Mouse (Mus musculus) liver, embryonic 13.5 days (tissue): ENCODE measurements around the gene Oas2. TPM values are rescaled to one million over a fixed set of nuclear protein-coding genes. Genes with fewer than 3 reads are reported as not detected.

Source experiments
- ATAC-seq: fragments of 200-750 bp; cut with Nextera tagmentation; 2 replicates; pipeline ENCODE4 v1.8.0; 2017; ENCODE audit warnings: low read depth, mild to moderate bottlenecking, moderate number of reproducible peaks, moderate library complexity
- DNase-seq: peaks from one replicate; pipeline ENCODE4 v3.0.0; 2022
- H3K27ac ChIP-seq: fragments of 300-500 bp; sonication (generic); 2 replicates; pipeline ENCODE4 v1.5.1; 2015; ENCODE audit warnings: moderate library complexity, mild to moderate bottlenecking, inconsistent platforms
- H3K27me3 ChIP-seq: fragments of 300-500 bp; sonication (generic); 2 replicates; pipeline ENCODE4 v1.6.1; 2015; ENCODE audit warnings: mild to moderate bottlenecking, inconsistent platforms
- H3K36me3 ChIP-seq: fragments of 300-500 bp; sonication (generic); 2 replicates; pipeline ENCODE4 v1.6.1; 2015; ENCODE audit warnings: mild to moderate bottlenecking, inconsistent platforms
- H3K4me1 ChIP-seq: fragments of 300-500 bp; sonication (generic); replicated peaks from 2 replicates; pipeline ENCODE4 v1.6.1; 2015; ENCODE audit warnings: inconsistent platforms
- H3K4me2 ChIP-seq: fragments of 300-500 bp; sonication (generic); 2 replicates; pipeline ENCODE4 v1.6.1; 2015; ENCODE audit warnings: inconsistent platforms, mild to moderate bottlenecking, moderate library complexity
- H3K4me3 ChIP-seq: fragments of 300-500 bp; sonication (generic); replicated peaks from 2 replicates; pipeline ENCODE4 v1.5.1; 2015; ENCODE audit warnings: mild to moderate bottlenecking, inconsistent platforms
- H3K9ac ChIP-seq: fragments of 300-500 bp; sonication (generic); 2 replicates; pipeline ENCODE4 v1.6.1; 2015; ENCODE audit warnings: mild to moderate bottlenecking, inconsistent platforms
- H3K9me3 ChIP-seq: fragments of 300-500 bp; sonication (generic); replicated peaks from 2 replicates; pipeline ENCODE4 v1.6.1; 2016; ENCODE audit warnings: inconsistent platforms
- WGBS: fragments of 180-500 bp; shearing (Covaris S2); methylation state at CpG from one replicate; pipeline ENCODE4 v1.1.7; 2015; ENCODE audit not compliant: insufficient replicate concordance; 5-methylcytosine and 5-hydroxymethylcytosine counted together
- polyA plus RNA-seq: library from polyadenylated mRNA; unstranded; fragments of >200 nt; fragmentation: Nextera tagmentation; extraction: Ambion mirVana; gene quantifications from 2 replicates; pipeline ENCODE4 v1.2.1, GENCODE M21; 2015

The Oas2 gene
- polyA plus RNA-seq, 1 experiment from 2014 or later: 0.25 TPM

DNA sequence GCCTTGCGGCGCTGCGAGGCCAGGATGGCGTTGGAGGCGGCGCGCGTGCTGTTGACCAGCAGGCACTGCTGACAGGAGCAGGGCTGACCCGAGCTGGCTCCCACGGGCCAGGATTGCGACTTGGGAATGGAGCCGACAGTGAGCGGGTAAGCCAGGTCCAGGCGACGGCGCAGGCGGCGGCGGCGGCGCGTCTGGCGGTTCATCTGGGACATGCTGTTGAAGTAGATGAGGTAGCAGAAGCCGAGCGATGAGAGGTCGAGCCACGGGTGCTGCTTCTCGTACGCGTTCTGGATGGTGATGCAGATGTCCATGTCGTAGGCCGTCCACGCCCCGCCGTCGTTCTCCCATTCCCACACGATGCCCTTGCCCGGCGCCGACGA lies 55.0 kb downstream of the Oas2 start:
- no peaks in the 10 kb centered on the region for H3K4me1 ChIP-seq
- H3K9me3 ChIP-seq: no peaks in the 10 kb centered on the region
- peak overlapping the region; percentile 17; the same call in 1 of the 2 replicates for H3K4me2 ChIP-seq
- H3K27me3 ChIP-seq: peaks cover 72% of the 10 kb centered on the region
- H3K36me3 ChIP-seq: no peaks in the 10 kb centered on the region
- ATAC-seq: no peak
- DNase-seq: no peak
- H3K4me3 ChIP-seq: no peak overlapping the region
- H3K9ac ChIP-seq: no peak overlapping the region
- WGBS: 4% methylated on average over 41 of the region's 41 CpGs
- H3K27ac ChIP-seq: no peak overlapping the region

DNA sequence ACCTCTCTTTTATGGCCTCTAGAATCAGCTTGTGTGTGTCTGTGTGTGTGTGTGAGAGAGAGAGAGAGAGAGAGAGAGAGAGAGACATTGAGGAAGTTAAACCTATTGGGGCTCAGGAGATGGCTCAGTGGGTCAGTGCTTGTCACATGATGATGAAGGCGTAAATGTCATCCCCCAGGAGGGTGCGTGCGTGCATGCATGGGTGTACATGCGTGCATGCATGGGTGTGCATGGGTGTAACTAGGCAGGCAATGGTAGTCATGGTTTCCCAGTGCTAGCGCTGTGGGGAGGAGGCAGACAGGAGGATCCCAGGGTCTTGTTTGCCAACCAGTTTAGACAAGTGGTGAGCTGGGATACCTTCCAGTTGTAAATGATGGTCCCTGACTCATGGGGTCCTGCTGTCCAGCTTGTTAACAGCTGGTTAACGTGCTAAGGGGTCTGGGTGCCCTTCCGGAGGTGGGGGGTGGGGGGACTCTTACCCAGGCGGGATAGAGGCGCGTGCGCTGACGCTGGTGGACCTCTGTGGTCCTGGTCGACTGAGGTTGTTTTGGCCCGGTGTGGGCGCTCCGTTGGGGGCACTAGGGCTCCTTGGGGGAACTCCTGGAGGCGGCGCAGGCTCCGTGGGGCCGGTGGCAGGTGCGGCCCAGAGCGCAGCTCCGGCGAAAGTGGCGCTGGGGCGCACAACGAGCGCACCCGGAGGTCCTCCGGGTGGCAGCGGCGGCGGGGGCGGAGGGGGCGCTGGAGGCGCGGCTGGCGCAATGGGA lies 55.5 kb downstream of the Oas2 start:
- Histone ChIP-seq H3K4me2 (peak overlapping the region; percentile 17; the same call in 1 of the 2 replicates), H3K4me3 (no peak overlapping the region), H3K27ac (no peak overlapping the region), H3K27me3 (peaks cover 72% of the 10 kb centered on the region), H3K4me1 (no peaks in the 10 kb centered on the region), H3K9ac (no peak overlapping the region), H3K9me3 (no peaks in the 10 kb centered on the region), H3K36me3 (no peaks in the 10 kb centered on the region)
- 11% methylated on average over 38 of the region's 38 CpGs for WGBS
- ATAC-seq (no peak), DNase-seq (no peak)

- Histone ChIP-seq H3K9ac (no peak overlapping the region), H3K9me3 (no peaks in the 10 kb centered on the region), H3K4me1 (no peaks in the 10 kb centered on the region), H3K27me3 (peaks cover 60% of the 10 kb centered on the region), H3K27ac (no peak overlapping the region), H3K36me3 (no peaks in the 10 kb centered on the region), H3K4me3 (no peak overlapping the region), H3K4me2 (no peak overlapping the region)
- DNase-seq: no peak
- ATAC-seq: no peak
- 55% methylated on average over 19 of the region's 19 CpGs for WGBS
Observed at GRCm38 (mm10) chr5:120692034-120692433, 57.6 kb downstream of the Oas2 start.

DNA sequence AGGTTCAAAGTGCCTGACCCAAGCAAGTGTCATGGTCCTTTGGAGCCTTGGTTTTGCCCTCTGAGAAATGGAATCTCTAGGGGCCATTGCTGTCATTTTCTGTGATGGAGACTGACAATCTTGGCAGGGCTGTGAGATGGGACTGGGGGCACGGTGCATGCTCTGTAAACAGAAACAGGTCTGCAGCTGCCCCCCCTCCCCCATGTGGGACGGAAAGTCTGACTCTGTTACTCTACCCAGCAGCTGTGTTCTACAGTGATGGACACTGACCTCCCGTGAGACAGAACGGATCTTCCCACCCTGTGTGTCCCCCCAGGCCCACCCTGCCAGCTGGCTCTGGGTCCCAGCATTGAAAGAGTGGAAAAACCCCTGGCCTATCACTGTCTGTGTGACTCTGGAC lies 59.2 kb downstream of the Oas2 start:
- no peak overlapping the region for H3K27ac ChIP-seq
- no peak overlapping the region for H3K9ac ChIP-seq
- H3K4me3 ChIP-seq: no peak overlapping the region
- H3K9me3 ChIP-seq: no peaks in the 10 kb centered on the region
- ATAC-seq (no peak), DNase-seq (no peak)
- 0 out of 2 replicates have a peak, but pooled peaks cover 2% of the 10 kb centered on the region for H3K4me1 ChIP-seq
- WGBS: 43% methylated on average over 4 of the region's 4 CpGs
- peaks cover 52% of the 10 kb centered on the region for H3K27me3 ChIP-seq
- H3K36me3 ChIP-seq: no peaks in the 10 kb centered on the region
- H3K4me2 ChIP-seq: no peak overlapping the region

GRCm38 (mm10) chr5:120688434-120688833 lies 61.2 kb downstream of the Oas2 start:
- Histone ChIP-seq H3K36me3 (no peaks in the 10 kb centered on the region), H3K4me3 (no peak overlapping the region), H3K27ac (no peak overlapping the region), H3K4me2 (no peak overlapping the region), H3K4me1 (0 out of 2 replicates have a peak, but pooled peaks cover 2% of the 10 kb centered on the region), H3K27me3 (peaks cover 52% of the 10 kb centered on the region), H3K9me3 (no peaks in the 10 kb centered on the region), H3K9ac (no peak overlapping the region)
- ATAC-seq: no peak
- WGBS: 8% methylated on average over 4 of the region's 4 CpGs
- DNase-seq: no peak

DNA sequence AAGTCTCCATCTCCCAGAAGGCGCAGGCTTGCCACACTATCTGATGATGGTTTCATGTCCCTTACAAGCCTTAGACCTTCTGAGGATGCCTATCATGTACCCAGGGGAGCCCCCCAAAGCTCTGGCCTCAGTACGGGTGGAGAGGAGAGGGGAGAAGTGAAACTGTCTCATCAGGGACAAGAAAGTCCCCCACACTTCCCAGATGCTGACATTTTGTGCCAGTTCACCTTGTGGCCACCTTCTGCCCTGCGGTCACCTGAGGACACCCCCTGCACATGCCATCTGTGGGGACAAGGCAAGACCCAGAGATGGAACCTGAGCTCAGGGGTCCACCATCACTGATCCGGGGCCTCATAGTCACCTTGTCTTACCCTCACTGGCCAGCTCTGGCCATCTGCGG lies 61.8 kb downstream of the Oas2 start:
- H3K4me3 ChIP-seq: no peak overlapping the region
- ATAC-seq: no peak
- 0 out of 2 replicates have a peak, but pooled peaks cover 2% of the 10 kb centered on the region for H3K4me1 ChIP-seq
- H3K9me3 ChIP-seq: no peaks in the 10 kb centered on the region
- H3K27ac ChIP-seq: no peak overlapping the region
- 58% methylated on average over 5 of the region's 5 CpGs for WGBS
- peaks cover 52% of the 10 kb centered on the region for H3K27me3 ChIP-seq
- H3K36me3 ChIP-seq: no peaks in the 10 kb centered on the region
- H3K9ac ChIP-seq: no peak overlapping the region
- DNase-seq: no peak
- no peak overlapping the region for H3K4me2 ChIP-seq

DNA sequence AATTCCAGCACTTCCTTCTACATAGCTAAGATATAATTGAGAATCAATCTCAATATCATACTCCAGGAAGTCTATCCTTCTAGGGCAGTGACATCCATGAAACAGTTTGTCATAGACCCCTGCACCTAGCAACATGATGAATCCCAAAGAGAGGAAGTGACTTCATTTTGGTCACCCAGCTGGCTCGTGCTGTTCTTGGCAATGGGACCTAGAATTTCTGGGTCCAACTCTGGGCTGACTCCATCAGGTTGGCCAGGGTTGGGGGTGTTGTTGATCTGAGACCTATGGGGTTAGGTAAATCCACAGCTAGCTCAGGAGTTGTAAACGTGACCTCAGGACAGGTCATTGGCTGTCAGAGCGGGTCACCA lies 62.2 kb downstream of the Oas2 start:
- no peaks in the 10 kb centered on the region for H3K9me3 ChIP-seq
- no peak overlapping the region for H3K27ac ChIP-seq
- H3K4me2 ChIP-seq: no peak overlapping the region
- no peaks in the 10 kb centered on the region for H3K36me3 ChIP-seq
- DNase-seq (no peak), ATAC-seq (no peak)
- H3K4me1 ChIP-seq: 0 out of 2 replicates have a peak, but pooled peaks cover 2% of the 10 kb centered on the region
- no peak overlapping the region for H3K9ac ChIP-seq
- no peak overlapping the region for H3K4me3 ChIP-seq
- peaks cover 53% of the 10 kb centered on the region for H3K27me3 ChIP-seq
- 44% methylated on average over 3 of the region's 3 CpGs for WGBS

DNA sequence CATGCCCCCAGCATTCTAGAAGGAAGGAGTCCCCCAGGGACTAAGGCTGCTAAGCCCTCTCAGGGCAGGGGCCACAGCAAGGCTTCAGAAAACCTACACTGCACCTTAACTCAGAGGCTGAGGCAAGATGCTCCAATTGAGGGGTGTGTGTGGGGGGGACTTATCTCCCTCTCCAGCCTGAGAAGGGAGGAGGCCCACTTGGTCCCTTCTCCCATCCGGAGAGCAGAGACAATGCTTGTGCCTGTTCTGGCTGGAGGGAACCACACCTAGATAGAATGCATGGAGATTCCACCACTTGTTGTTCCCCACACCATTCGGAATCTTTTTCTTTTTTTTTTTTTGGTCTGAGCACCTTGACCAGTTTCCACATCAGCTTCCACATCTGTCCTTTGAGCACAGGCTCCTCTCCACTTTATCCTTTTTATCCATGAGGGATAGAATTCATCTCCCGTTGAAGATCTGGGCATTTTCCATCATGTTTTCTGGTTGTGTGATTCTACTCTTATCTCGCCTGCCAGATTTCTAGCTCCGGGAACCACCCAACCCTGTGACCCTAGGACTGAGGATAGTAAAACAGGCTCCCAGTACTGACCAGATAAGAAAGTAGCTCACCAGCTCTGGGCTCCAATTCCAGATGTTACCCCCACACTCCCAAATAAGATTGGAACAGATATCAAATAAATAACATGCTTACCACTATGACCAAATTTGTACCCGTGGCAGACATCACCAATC lies 62.7 kb downstream of the Oas2 start:
- H3K27me3 ChIP-seq: peaks cover 53% of the 10 kb centered on the region
- H3K4me2 ChIP-seq: no peak overlapping the region
- H3K4me1 ChIP-seq: 0 out of 2 replicates have a peak, but pooled peaks cover 2% of the 10 kb centered on the region
- no peaks in the 10 kb centered on the region for H3K9me3 ChIP-seq
- ATAC-seq (no peak), DNase-seq (no peak)
- H3K27ac ChIP-seq: no peak overlapping the region
- no peak overlapping the region for H3K9ac ChIP-seq
- 28% methylated on average over 6 of the region's 6 CpGs for WGBS
- H3K4me3 ChIP-seq: no peak overlapping the region
- H3K36me3 ChIP-seq: no peaks in the 10 kb centered on the region

GRCm38 (mm10) chr5:120685678-120686077 lies 64.0 kb downstream of the Oas2 start:
- Histone ChIP-seq H3K9ac (no peak overlapping the region), H3K27me3 (peaks cover 54% of the 10 kb centered on the region)
- 43% methylated on average over 8 of the region's 8 CpGs for WGBS

GRCm38 (mm10) chr5:120682982-120683771 lies 66.5 kb downstream of the Oas2 start:
- Histone ChIP-seq H3K27ac (no peak overlapping the region), H3K36me3 (no peaks in the 10 kb centered on the region), H3K4me2 (no peak overlapping the region), H3K27me3 (peaks cover 66% of the 10 kb centered on the region), H3K4me1 (0 out of 2 replicates have a peak, but pooled peaks cover 2% of the 10 kb centered on the region), H3K9ac (no peak overlapping the region), H3K9me3 (no peaks in the 10 kb centered on the region), H3K4me3 (no peak overlapping the region)
- ATAC-seq (no peak), DNase-seq (no peak)
- 10% methylated on average over 24 of the region's 24 CpGs for WGBS

More at GRCm38 (mm10) chr5:120685678-120686077, 64.0 kb downstream of the Oas2 start:
- no peak overlapping the region for H3K4me3 ChIP-seq
- ATAC-seq (no peak), DNase-seq (no peak)
- H3K4me1 ChIP-seq: 0 out of 2 replicates have a peak, but pooled peaks cover 2% of the 10 kb centered on the region
- no peak overlapping the region for H3K27ac ChIP-seq
- no peak overlapping the region for H3K4me2 ChIP-seq
- H3K36me3 ChIP-seq: no peaks in the 10 kb centered on the region
- no peaks in the 10 kb centered on the region for H3K9me3 ChIP-seq

DNA sequence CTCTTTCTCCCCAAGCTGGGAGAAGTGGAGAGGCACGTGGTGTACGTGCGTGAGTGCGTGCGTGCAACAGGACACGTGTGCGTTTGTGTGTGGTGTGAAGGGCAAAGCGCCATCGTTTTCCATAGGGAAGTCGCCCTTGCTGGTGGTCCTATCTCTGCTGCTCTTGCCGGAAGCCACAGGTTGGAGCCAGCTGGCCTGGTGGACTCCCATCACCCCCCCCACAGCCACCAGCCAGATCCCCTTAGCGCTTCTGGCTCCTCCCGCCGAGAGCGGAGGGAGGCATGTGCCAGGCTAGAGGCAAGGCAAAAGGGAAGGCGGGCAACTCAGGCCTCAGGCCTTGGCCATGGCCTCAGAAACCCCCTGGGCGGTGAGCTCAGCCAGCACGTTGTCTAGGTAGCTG lies 68.7 kb downstream of the Oas2 start:
- Histone ChIP-seq H3K9me3 (no peaks in the 10 kb centered on the region), H3K9ac (no peak overlapping the region), H3K36me3 (no peaks in the 10 kb centered on the region), H3K4me2 (no peak overlapping the region), H3K27ac (no peak overlapping the region), H3K4me1 (no peaks in the 10 kb centered on the region), H3K4me3 (no peak overlapping the region), H3K27me3 (peaks cover 66% of the 10 kb centered on the region)
- 73% methylated on average over 18 of the region's 18 CpGs for WGBS
- ATAC-seq (no peak), DNase-seq (no peak)
